Comparison of ENCODE assay signal across 13 mouse cellular contexts in the genomic region with DNA sequence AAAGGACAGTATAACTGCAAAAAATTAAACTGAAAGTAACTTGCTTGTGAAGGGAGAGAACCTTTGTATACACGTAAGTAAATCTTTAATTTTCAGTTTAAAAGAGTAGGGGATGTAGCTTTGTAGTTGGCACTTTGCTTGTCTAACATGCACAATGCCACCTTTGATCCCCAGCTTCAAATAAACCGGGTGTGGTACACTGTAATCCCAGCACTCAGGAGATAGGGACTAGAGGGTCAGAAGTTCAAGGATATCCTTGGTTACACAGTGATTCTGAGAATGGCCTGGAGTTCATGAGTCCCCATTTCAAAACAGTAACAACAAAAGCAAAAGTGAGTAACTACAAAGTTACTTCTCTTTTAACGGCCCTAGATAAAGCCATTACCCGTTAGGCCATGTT.
"Had no signal": no experiment of that assay in that cellular context is flagged by ENCODE, and none has a peak within 500 bp of the region (broad histone marks: within the 10 kb centered on the region; RNA-seq: fewer than 3 reads in every experiment).

No protein-coding gene starts in this region.

- H3K4me1 ChIP-seq: limb, embryonic 15.5 days; lung, embryonic 15.5 days; midbrain, embryonic 12.5 days; neural tube, embryonic 13.5 days; stomach, embryonic 15.5 days had no signal

- ATAC-seq: hindbrain, embryonic 16.5 days; inflammation-experienced regulatory T-cells, adult 6 months; midbrain, embryonic 16.5 days had no signal

- H3K4me2 ChIP-seq: limb, embryonic 15.5 days; lung, embryonic 15.5 days; midbrain, embryonic 12.5 days; neural tube, embryonic 13.5 days; stomach, embryonic 15.5 days had no signal

- H3K4me3 ChIP-seq: left cerebral cortex, adult 2 months; limb, embryonic 15.5 days; lung, embryonic 15.5 days; midbrain, embryonic 12.5 days; neural tube, embryonic 13.5 days; stomach, embryonic 15.5 days had no signal

- DNase-seq: kidney, postnatal 10 days; lung, postnatal 14 days; retina, postnatal 1 day; right cerebral cortex, postnatal 4 days had no signal

- H3K27me3 ChIP-seq: limb, embryonic 15.5 days; lung, embryonic 15.5 days; midbrain, embryonic 12.5 days; neural tube, embryonic 13.5 days; stomach, embryonic 15.5 days had no signal

- H3K9me3 ChIP-seq: limb, embryonic 15.5 days; lung, embryonic 15.5 days; midbrain, embryonic 12.5 days; neural tube, embryonic 13.5 days; stomach, embryonic 15.5 days had no signal

- H3K9ac ChIP-seq: limb, embryonic 15.5 days; lung, embryonic 15.5 days; midbrain, embryonic 12.5 days; neural tube, embryonic 13.5 days; stomach, embryonic 15.5 days had no signal

- H3K27ac ChIP-seq: left cerebral cortex, adult 2 months; limb, embryonic 15.5 days; lung, embryonic 15.5 days; midbrain, embryonic 12.5 days; neural tube, embryonic 13.5 days; stomach, embryonic 15.5 days had no signal
